Mouse (Mus musculus) ovary, postnatal 10 days (tissue): ENCODE measurements around the gene Ptprk.

Source experiments
- DNase-seq: peaks from one replicate; pipeline ENCODE4 v3.0.0; 2022; ENCODE audit warnings: low spot score

The Ptprk gene

GRCm38 (mm10) chr10:28299207-28299606 lies 224.6 kb downstream of the Ptprk start:
- no peak for DNase-seq

- DNase-seq: no peak
Measured at GRCm38 (mm10) chr10:28303856-28304255, 229.2 kb downstream of the Ptprk start.

- DNase-seq: no peak
Measured at GRCm38 (mm10) chr10:28304292-28304875, 229.8 kb downstream of the Ptprk start.

DNA sequence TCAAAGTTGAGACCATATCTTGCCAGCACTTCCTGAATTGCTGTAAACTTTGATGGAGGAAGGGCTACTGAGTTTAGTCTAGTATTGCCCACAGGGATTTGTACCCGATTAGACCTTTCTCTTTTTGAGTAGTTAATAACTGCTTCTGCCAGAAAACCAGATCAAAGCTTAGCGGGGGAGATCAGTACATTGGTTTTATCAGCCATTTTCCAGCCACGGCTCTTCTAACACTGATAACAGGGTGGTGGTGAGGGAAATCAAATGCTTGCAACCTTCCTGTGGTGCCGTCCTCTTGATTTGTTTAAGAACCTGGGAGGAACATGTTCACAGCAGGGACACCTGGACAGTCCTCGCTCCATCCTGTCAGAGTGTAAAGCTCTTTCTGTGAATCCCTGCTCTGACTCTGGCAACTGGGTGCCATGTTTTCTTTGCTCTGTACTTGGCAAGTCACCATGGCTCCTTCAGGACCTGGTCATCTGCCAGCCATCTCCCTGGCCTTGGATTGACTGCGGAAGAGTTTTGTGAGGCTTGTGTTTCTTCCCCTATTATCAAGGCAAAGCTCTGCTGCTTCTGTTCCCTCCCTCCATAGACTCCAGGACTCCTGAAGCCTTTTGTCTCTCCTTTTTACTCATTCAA lies 231.9 kb downstream of the Ptprk start:
- no peak for DNase-seq

DNA sequence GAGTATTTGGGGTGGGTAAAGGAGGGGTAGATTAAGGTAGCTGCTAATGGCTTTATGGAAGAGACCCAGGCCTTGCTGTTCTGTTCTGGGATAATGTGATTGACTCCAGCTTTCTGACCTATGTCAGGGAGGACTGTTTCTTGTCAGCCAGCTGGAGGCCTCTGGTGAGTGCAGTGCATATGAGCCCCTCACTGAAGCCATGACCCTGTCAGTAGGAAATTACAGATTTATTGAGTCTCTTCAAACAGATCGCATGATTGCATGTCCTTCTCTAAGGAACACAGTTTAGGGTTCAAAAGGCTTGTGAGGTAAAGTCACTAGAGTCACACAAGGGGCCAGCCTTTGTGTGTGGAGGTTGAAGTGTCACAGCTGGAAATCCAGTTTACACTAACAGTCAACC lies 236.7 kb downstream of the Ptprk start:
- DNase-seq: no peak

DNA sequence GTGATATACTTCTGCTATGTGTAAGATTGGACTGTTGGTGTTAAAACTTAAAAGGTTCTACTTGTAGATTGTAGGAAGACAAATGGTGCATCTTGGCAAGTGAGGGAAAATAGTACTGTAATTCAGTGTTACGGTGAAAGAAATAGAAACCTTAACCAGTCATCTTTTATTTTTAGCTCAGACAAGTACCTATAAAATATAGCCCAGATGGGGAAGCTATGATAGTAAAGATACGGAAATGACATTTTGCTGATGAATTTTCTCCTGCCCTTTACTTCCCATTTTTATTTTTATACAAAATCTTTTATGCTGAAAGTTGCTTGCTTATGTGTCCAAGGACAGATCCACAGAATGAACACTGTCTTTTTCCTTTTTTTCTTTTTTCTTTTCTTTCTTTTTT lies 248.4 kb downstream of the Ptprk start:
- no peak for DNase-seq

DNA sequence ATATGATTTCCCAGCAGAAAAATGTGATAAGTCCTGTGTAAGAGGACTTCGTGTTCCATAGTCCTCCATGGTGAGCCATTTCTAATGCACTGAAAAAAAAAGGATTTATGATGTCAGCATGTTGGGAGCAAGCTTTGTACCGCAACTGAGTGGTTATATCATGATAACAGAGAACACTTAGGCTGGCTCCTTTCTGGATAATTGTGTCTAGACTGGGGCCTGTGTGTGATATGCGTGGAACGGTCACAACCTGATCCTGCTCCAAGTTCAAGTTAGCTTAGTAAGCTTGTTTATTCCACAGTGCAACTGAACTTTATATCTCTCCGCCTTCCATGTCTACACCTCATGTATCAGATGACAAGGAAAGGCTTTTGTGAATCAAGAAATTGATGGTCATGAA lies 260.6 kb downstream of the Ptprk start:
- no peak for DNase-seq

DNA sequence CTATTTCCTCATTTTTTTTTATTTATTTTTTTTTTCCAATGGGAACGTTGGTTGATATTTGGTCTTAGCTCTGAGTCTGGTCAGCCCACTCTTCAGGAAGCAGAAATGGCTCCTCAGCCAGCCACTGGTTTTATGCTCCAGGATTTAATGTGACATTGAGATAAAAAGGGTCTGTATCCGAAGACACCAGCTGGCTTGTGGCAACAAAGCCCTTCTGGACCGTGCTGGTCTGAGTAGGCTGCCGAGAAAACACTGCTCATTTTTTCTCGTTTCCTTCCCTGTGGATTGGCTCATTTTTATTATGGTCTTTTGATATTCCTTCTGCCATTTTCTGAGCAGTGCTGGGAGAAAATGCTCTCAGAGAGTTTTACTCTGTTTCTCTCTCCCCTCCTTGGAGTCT lies 263.9 kb downstream of the Ptprk start:
- DNase-seq: no peak

DNA sequence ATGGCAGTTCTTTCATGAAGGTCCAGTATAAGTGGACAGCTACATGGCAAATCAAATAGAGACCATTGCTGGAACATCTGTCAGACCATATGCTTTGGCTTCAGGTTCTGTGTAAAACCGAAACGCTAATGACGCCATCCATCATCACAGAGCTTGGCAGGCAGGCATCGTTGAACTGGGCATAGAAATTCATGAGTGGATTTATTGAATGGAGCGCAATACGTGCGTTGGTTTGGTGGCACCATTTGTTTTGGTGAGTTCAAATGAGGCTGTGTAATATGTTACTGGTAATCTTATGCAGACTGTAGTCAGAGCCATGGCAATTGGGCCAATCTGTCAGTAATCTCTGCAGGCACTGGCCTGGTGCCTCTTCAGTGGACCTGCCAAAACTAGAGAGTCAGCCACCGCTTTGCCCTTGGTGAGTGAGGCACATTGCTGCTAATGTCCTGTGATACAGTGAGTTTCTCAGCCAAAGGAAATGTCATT lies 270.6 kb downstream of the Ptprk start:
- no peak for DNase-seq

DNA sequence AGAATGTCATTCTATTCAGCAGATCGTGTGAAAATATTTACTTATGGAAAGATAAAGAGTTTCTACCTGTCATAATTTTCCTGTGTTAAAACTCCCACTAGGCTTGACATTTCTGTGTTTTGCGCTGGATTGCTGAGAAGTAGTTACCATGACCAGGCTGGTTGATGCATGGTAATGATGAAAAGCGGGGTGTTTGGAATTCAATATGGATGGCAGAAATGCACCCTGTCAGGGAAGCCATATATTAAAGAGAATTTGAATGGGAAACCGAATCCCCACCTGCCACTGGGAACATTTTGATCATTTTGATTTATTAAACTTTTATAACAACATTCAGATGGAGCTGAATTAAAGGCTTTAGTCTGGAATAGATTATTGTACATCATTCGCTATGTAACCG lies 290.7 kb downstream of the Ptprk start:
- no peak for DNase-seq

- no peak for DNase-seq
Measured at GRCm38 (mm10) chr10:28366065-28366677, 291.6 kb downstream of the Ptprk start.

DNA sequence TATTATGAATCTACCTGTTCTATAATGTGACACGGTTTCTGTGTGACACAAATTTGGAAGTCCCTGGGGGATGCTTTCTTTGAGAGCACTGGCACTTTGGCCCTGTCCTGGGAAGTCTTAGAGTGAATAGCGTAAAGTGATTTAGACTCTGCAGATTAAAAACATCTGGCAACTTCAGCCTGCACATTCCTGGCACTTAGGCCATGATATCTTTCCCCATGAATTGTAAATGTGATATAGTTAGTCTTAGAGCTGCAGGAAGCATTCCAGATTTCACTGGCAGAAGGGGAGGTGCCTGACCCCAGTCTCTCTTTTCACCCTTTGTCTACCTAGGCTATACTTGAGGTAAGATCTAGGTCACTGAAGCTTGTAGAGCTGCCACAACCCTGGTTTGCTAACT lies 295.2 kb downstream of the Ptprk start:
- DNase-seq: no peak

DNA sequence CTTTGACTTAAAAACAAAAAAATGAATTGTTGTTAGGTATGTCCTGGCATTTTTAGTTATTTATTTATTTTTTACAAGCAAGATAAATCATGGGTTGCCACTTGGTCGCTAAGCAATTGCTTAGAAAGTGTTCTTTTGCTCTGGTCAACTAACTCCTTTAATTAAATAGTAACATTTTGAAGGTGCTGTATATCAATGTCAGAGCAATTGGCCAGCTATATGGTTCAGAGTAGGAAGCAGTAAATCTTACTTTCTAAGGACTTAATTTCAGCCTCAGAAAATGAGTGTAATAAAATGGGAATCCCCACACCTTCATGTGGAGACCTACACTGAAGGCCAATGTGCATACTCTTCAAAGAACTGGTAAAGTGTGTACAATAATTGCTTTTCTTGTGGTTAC lies 300.3 kb downstream of the Ptprk start:
- no peak for DNase-seq

GRCm38 (mm10) chr10:28379752-28380488 lies 305.3 kb downstream of the Ptprk start:
- no peak for DNase-seq

DNA sequence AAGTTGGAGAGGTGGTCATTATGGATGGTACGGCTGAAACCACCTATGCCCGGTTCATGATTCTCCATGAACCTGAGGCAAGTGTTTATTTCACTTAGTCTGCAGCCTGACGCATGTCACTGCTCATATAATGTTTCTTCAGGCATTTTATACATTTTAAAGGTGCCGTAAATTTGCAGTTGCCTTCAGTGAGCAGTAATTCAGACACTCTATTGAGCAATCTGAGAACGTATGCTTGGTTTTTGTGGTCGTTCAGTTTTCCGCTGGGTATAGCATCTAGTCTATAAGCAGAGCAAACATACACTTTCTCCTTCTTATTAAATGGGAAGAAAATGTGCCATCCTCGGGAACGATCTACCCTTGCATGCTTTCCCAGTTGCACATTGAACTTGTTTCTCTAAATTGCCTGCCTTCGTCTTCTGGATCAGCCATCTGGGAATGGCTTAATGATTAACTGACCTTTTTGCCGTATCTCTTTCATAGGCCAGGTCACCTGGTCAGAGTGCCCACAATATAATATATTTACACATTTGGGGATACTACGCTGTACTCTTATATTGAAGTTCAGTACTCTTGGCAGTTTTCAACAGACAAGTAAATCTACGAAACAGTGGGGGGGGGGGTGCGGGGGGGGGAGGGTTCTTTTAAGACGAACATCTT lies 313.1 kb downstream of the Ptprk start:
- no peak for DNase-seq

DNA sequence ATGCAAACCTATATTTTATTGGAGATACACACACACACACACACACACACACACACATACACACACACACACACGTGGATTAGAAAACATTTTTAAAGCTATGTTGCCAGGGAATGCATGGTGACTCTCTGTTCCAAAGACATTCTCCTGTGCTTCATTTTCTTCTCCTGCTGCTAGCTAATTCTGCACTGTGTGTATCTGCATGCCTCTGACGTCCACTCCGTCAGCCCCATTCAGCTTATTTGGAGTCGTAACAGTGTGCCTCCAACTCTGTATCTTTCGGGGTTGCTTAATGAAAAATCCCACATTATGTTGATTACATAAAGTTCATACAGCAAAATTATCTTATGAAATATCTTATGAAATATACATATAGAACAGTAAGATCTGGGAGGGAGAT lies 316.5 kb downstream of the Ptprk start:
- no peak for DNase-seq

DNA sequence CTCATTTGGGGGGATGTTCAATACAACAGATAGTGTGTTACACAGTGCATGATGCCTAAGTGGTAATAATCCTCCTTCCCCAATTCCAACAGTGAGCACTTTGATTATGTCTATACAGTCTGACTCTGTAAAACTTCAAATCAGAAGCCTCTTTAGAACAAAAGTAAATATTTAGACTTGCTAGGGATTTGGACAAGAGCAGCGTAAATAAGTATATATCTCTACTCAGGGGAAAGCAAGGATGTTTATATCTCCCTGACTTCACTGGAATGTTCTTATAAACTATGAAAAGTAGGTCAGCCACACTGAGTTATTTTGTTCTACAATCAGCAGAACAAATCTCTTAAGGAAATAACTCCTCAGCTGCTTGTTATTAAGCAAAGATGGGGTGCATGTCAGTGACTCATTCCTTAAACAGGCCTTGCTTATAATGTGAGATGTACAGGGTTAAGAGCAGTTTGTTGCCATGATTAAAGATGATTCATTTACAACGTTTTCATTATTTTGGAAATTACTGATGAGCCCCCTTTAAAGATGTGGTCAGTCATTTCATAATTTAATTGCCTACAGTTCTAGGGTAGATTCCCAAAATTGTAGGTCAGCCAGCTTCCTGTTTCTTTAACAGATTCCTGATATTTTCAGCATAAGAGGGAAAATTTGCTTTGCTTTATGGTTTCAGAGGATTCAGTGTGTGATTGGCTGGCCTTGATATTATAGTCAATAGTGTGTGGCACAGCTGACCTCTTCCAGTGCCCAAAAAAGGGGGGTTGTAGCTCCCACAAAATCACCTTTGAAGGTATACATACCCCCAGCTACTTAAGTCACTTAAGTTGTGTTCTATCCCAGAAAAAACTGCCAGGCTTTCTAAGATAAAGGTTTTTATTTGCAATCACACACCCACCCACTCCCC lies 321.2 kb downstream of the Ptprk start:
- DNase-seq: no peak

DNA sequence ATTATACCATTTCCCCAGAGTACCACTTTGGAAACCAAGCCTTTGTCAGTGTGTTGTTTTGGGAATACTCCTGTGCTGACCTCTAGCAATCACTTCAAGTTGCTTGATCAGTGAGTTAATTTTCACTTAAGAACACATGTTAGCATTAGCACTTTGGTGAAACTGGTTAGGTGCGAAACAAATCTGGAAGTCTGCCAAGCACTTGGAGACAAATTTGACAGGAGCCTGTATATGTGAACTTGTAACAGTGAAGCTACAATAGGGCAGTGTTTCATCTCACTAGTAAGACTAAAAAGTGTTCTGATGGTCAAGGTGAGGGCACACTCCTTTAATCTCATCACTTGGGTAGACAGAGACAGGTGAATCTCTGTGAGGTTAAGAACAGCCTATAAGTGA lies 321.9 kb downstream of the Ptprk start:
- DNase-seq: no peak

DNA sequence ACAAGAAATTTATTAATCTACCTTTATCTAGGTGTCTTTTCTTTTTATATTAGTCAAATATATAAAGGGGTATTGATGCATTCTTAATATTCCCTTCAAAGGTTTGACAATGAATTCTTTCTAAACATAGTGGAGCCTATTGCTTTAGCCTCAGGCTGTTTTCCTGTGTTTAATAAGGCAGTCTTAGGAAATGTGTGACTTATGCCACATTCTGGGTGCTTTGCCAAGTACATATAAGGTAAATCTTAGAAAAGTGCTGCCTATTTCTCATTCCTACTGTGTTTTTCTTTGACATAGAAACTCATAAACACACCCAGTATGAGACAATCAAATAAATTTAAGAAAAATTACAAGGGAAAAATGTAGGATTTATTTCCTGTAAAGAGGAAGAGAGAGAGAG lies 327.2 kb downstream of the Ptprk start:
- no peak for DNase-seq

DNA sequence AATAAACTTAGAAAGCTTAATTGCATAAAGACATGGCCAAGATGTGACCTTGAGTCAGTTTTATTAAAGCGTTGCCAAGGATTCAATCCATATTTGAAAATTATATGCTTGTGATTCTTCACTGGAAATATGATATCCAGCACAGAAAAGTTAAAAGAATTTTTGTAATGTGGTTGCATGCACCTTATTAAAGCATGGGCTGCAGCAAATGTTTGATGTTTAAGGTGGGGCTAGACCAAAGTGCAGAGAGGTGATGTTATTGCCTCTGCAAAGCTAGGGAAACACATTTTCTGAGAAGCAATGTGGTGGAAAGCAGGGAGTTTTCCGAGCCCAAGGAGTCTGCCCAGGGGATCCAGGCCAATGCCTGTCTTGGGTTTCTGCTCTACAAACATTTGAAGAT lies 334.4 kb downstream of the Ptprk start:
- no peak for DNase-seq

- no peak for DNase-seq
Measured at GRCm38 (mm10) chr10:28414823-28415222, 340.2 kb downstream of the Ptprk start.
